Mouse (Mus musculus) CH12.LX (cell line): ENCODE measurements around the gene Vmn1r212. TPM values are rescaled to one million over a fixed set of nuclear protein-coding genes. Genes with fewer than 3 reads are reported as not detected.

Experiments
- DNase-seq: peaks from one replicate; pipeline ENCODE4 v3.0.0-alpha.2; 2013; ENCODE audit errors: extremely low read depth
- H3K27ac ChIP-seq: 2 replicates; pipeline ENCODE4 v1.5.1; 2012; ENCODE audit warnings: low read depth, mild to moderate bottlenecking, control low read depth, moderate library complexity; ENCODE audit not compliant: insufficient read depth
- H3K27me3 ChIP-seq: replicated peaks from 2 replicates; pipeline ENCODE3; 2012; ENCODE audit warnings: inconsistent platforms
- H3K36me3 ChIP-seq, 2 experiments: replicated peaks in 1 of 2; 2 replicates each; pipeline versions ENCODE3 to v1.6.1; 2012; ENCODE audit warnings: inconsistent platforms in 1 of 2, low read length in 1 of 2, mild to moderate bottlenecking in 1 of 2, mixed read lengths in 1 of 2, moderate library complexity in 1 of 2; ENCODE audit not compliant: control insufficient read depth in 1 of 2, insufficient read depth in 1 of 2
- H3K4me1 ChIP-seq, 2 experiments: 2 replicates each; pipeline ENCODE4 v1.6.1; 2012; ENCODE audit warnings: inconsistent platforms in 1 of 2, moderate library complexity in 1 of 2; ENCODE audit not compliant: insufficient read depth in 2 of 2, control insufficient read depth in 1 of 2
- H3K4me2 ChIP-seq: 2 replicates; pipeline ENCODE4 v1.6.1; 2012; ENCODE audit warnings: low read depth, mild to moderate bottlenecking, control low read depth; ENCODE audit not compliant: poor library complexity, insufficient read depth, severe bottlenecking
- H3K4me3 ChIP-seq, 3 experiments: fragments of 150-350 bp in 1 of 3; sonication (generic) in 1 of 3; replicated peaks in 1 of 3; 2 replicates each; pipeline versions ENCODE3 to v1.5.1; 2011 to 2012; ENCODE audit warnings: low read depth in 2 of 3, low read length in 2 of 3, mild to moderate bottlenecking in 2 of 3, moderate library complexity in 2 of 3, control low read depth in 1 of 3, improper control_type of control experiment in 1 of 3, inconsistent platforms in 1 of 3, mixed read lengths in 1 of 3; ENCODE audit not compliant: poor library complexity in 1 of 3
- H3K79me2 ChIP-seq: replicated peaks from 2 replicates; pipeline ENCODE4 v1.6.1; 2012; ENCODE audit warnings: mild to moderate bottlenecking, moderate library complexity; ENCODE audit not compliant: control insufficient read depth, poor library complexity, insufficient read depth, severe bottlenecking; ENCODE audit errors: extremely low read depth
- H3K9ac ChIP-seq: 2 replicates; pipeline ENCODE4 v1.6.1; 2012; ENCODE audit warnings: low read depth, mild to moderate bottlenecking, control low read depth, moderate library complexity; ENCODE audit not compliant: insufficient read depth
- H3K9me3 ChIP-seq: replicated peaks from 2 replicates; pipeline ENCODE3; 2012; ENCODE audit warnings: low read length, inconsistent platforms, mixed read lengths
- BHLHE40 ChIP-seq: IDR thresholded peaks from 2 replicates; pipeline ENCODE4 v1.6.1; 2011; ENCODE audit warnings: mild to moderate bottlenecking, low read depth, low read length, improper control_type of control experiment
- CHD1 ChIP-seq: IDR thresholded peaks from 2 replicates; pipeline ENCODE4 v1.6.1; 2012; ENCODE audit warnings: low read depth, low read length, improper control_type of control experiment, inconsistent platforms
- CHD2 ChIP-seq: IDR thresholded peaks from 2 replicates; pipeline ENCODE4 v1.6.1; 2011; ENCODE audit warnings: low read length, improper control_type of control experiment
- CTCF ChIP-seq, 2 experiments: IDR thresholded peaks in 1 of 2; conservative IDR thresholded peaks in 1 of 2; 2 replicates each; pipeline ENCODE4 v1.5.1; 2011 to 2012; ENCODE audit warnings: low read depth in 2 of 2, low read length in 2 of 2, improper control_type of control experiment in 1 of 2, inconsistent platforms in 1 of 2, mild to moderate bottlenecking in 1 of 2, moderate library complexity in 1 of 2
- ELF1 ChIP-seq: IDR thresholded peaks from 2 replicates; pipeline ENCODE4 v1.6.1; 2014; ENCODE audit warnings: low read depth, mild to moderate bottlenecking, inconsistent platforms, low read length, improper control_type of control experiment
- EP300 ChIP-seq: IDR thresholded peaks from 2 replicates; pipeline ENCODE4 v1.6.1; 2011; ENCODE audit warnings: low read length, improper control_type of control experiment
- GABPA ChIP-seq: IDR thresholded peaks from 2 replicates; pipeline ENCODE4 v1.6.1; 2012; ENCODE audit warnings: low read depth, low read length, improper control_type of control experiment, inconsistent platforms; ENCODE audit not compliant: insufficient replicate concordance
- HCFC1 ChIP-seq: IDR thresholded peaks from 2 replicates; pipeline ENCODE4 v1.6.1; 2012; ENCODE audit warnings: low read depth, mild to moderate bottlenecking, inconsistent platforms, low read length, improper control_type of control experiment
- IRF4 ChIP-seq: IDR thresholded peaks from 2 replicates; pipeline ENCODE4 v1.6.1; 2014; ENCODE audit warnings: low read depth, mild to moderate bottlenecking, inconsistent platforms, low read length, improper control_type of control experiment
- MAX ChIP-seq: IDR thresholded peaks from 2 replicates; pipeline ENCODE4 v1.6.1; 2011; ENCODE audit warnings: low read length, improper control_type of control experiment
- MAZ ChIP-seq: IDR thresholded peaks from 2 replicates; pipeline ENCODE4 v1.6.1; 2012; ENCODE audit warnings: low read depth, mild to moderate bottlenecking, inconsistent platforms, low read length, improper control_type of control experiment, moderate library complexity
- MEF2A ChIP-seq: IDR thresholded peaks from 2 replicates; pipeline ENCODE4 v1.6.1; 2014; ENCODE audit warnings: low read depth, mild to moderate bottlenecking, inconsistent platforms, low read length, improper control_type of control experiment, borderline replicate concordance
- MXI1 ChIP-seq: IDR thresholded peaks from 2 replicates; pipeline ENCODE4 v1.6.1; 2011; ENCODE audit warnings: mild to moderate bottlenecking, low read depth, low read length, improper control_type of control experiment
- MYC ChIP-seq: IDR thresholded peaks from 2 replicates; pipeline ENCODE4 v1.6.1; 2011; ENCODE audit warnings: low read depth, mild to moderate bottlenecking, improper control_type of control experiment, low read length
- POLR2AphosphoS2 ChIP-seq: IDR thresholded peaks from 2 replicates; pipeline ENCODE4 v1.6.1; 2011; ENCODE audit warnings: low read depth, low read length, improper control_type of control experiment
- RAD21 ChIP-seq: IDR thresholded peaks from 2 replicates; pipeline ENCODE4 v1.6.1; 2011; ENCODE audit warnings: low read depth, mild to moderate bottlenecking, low read length, improper control_type of control experiment, moderate library complexity
- RCOR1 ChIP-seq: conservative IDR thresholded peaks from 2 replicates; pipeline ENCODE4 v1.6.1; 2012; ENCODE audit warnings: low read depth, mild to moderate bottlenecking, inconsistent platforms, low read length, improper control_type of control experiment
- SMC3 ChIP-seq: IDR thresholded peaks from 2 replicates; pipeline ENCODE4 v1.6.1; 2011; ENCODE audit warnings: low read depth, low read length, improper control_type of control experiment
- TBP ChIP-seq: conservative IDR thresholded peaks from 2 replicates; pipeline ENCODE4 v1.6.1; 2011; ENCODE audit warnings: low read depth, low read length, improper control_type of control experiment
- UBTF ChIP-seq: IDR thresholded peaks from 2 replicates; pipeline ENCODE4 v1.6.1; 2012; ENCODE audit warnings: low read depth, mild to moderate bottlenecking, inconsistent platforms, low read length, improper control_type of control experiment, moderate library complexity
- USF1 ChIP-seq: IDR thresholded peaks from 2 replicates; pipeline ENCODE4 v1.6.1; 2014; ENCODE audit warnings: low read depth, mild to moderate bottlenecking, inconsistent platforms, low read length, improper control_type of control experiment
- USF2 ChIP-seq: conservative IDR thresholded peaks from 2 replicates; pipeline ENCODE4 v1.6.1; 2011; ENCODE audit warnings: low read depth, low read length, improper control_type of control experiment
- ZC3H11A ChIP-seq: IDR thresholded peaks from 2 replicates; pipeline ENCODE4 v1.6.1; 2012; ENCODE audit warnings: low read depth, mild to moderate bottlenecking, inconsistent platforms, low read length, improper control_type of control experiment
- ZKSCAN1 ChIP-seq: IDR thresholded peaks from 2 replicates; pipeline ENCODE4 v1.6.1; 2012; ENCODE audit warnings: low read depth, inconsistent platforms, low read length, improper control_type of control experiment, borderline replicate concordance
- ZMIZ1 ChIP-seq: IDR thresholded peaks from 2 replicates; pipeline ENCODE4 v1.6.1; 2012; ENCODE audit warnings: low read depth, mild to moderate bottlenecking, inconsistent platforms, low read length, improper control_type of control experiment
- ZNF384 ChIP-seq: IDR thresholded peaks from 2 replicates; pipeline ENCODE4 v1.6.1; 2012; ENCODE audit warnings: low read depth, low read length, improper control_type of control experiment, inconsistent platforms
- dilution Hi-C: fragments of 300-500 bp; cut with MboI; formaldehyde crosslinking; loops from 2 replicates; pipeline ENCODE4 v1.14.3; 2020; ENCODE audit warnings: low sequenced_read_pairs; ENCODE audit not compliant: extremely low pct_unique_long_range_greater_than_20kb, extremely low pct_ligation_motif_present
- in situ Hi-C: fragments of 300-500 bp; cut with MboI; formaldehyde crosslinking; loops from 3 replicates; pipeline ENCODE4 v1.14.3; 2019; ENCODE audit warnings: low sequenced_read_pairs, low pct_ligation_motif_present, low pct_unique_long_range_greater_than_20kb, mixed read lengths
- polyA plus RNA-seq: library from polyadenylated mRNA; unstranded; fragments of >175 nt; gene quantifications from 2 replicates; pipeline ENCODE4 v1.2.1, GENCODE M21; 2012; ENCODE audit warnings: low read depth; ENCODE audit not compliant: insufficient read length
- total RNA-seq, 2 experiments: library from RNA; depleted of rRNA; stranded (reverse); fragments of 300-350 nt in 1 of 2; fragments of >200 nt in 1 of 2; gene quantifications; 2 replicates each; pipeline ENCODE4 v1.2.3; 2012 to 2014

Gene Vmn1r212
- total RNA-seq (2012; rRNA removed) (not detected in 2 replicates), total RNA-seq (2014; rRNA removed) (not detected in 2 replicates), polyA plus RNA-seq (not detected in 2 replicates)

GRCm38 (mm10) chr13:22884105-22884504 is at the start of gene Vmn1r212:
Vmn1r212 (minus strand) TSS chr13:22884205.
- 0 out of 4 replicates have a peak, but pooled peaks cover 0 to under 1% of the 10 kb centered on the region in 2 experiments for H3K4me1 ChIP-seq
- H3K79me2 ChIP-seq = no peaks in the 10 kb centered on the region
- H3K27me3 ChIP-seq = no peaks in the 10 kb centered on the region
- DNase-seq = no peak
- no peak within 1 kb of the TSS for H3K27ac ChIP-seq
- TF ChIP-seq POLR2AphosphoS2 (no peak), MXI1 (no peak), BHLHE40 (no peak), RCOR1 (no peak), UBTF (no peak), GABPA (no peak), ELF1 (no peak), CHD2 (no peak), IRF4 (no peak), RAD21 (no peak), ZNF384 (no peak), EP300 (no peak), MEF2A (no peak), SMC3 (no peak)
- H3K4me2 ChIP-seq = no peak within 1 kb of the TSS
- H3K36me3 ChIP-seq = no peaks in the 10 kb centered on the region
- no peak within 1 kb of the TSS for H3K4me3 ChIP-seq
- no peaks in the 10 kb centered on the region for H3K9me3 ChIP-seq
- dilution Hi-C loops (no loop called here), in situ Hi-C loops (no loop called here)
- H3K9ac ChIP-seq = no peak within 1 kb of the TSS

DNA sequence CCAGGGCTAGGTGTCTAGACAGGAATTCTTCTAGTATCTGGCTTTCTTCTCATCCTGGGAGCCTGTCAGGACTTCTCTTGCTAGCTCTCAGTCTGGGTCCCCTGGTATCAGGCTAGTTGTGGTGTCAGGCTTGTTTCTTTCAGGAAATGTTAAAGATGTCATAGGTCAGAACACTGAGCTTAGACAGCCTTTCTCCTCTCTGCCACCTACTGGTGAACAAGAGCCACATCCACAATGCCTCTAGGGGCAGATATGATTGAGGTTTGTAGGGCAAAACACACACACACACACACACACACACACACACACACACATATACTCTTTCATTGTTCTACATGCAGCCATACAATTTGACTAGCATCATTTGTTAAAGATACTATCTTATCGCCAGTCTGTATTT is 4.7 kb downstream of the Vmn1r212 start:
- DNase-seq = peak; percentile 36
- dilution Hi-C loops = no loop called here
- TF ChIP-seq RCOR1 (no peak), SMC3 (peak; percentile 76), HCFC1 (no peak), CHD1 (no peak), BHLHE40 (no peak), ZMIZ1 (no peak), GABPA (no peak), ZC3H11A (no peak), MAZ (no peak), RAD21 (peak; percentile 58), MAX (no peak), CTCF (conservative IDR thresholded peaks at IDR 0.05 in 1 of 2, IDR thresholded peaks at IDR 0.05 in 1 of 2; ENCODE audit: low read depth in 2 of 2, low read length in 2 of 2) (peak in 1 of 2 experiments; percentile 73; a peak in 2 of 4 replicates), USF2 (no peak), ZKSCAN1 (no peak), MYC (no peak), MEF2A (no peak), TBP (no peak), USF1 (no peak)
- in situ Hi-C loops = no loop called here
- H3K4me1 ChIP-seq = 0 out of 4 replicates have a peak, but pooled peaks cover 0 to 3% of the 10 kb centered on the region in 2 experiments
- no peak overlapping the region for H3K4me2 ChIP-seq
- H3K27ac ChIP-seq = no peak overlapping the region
- H3K27me3 ChIP-seq = no peaks in the 10 kb centered on the region
- H3K36me3 ChIP-seq = no peaks in the 10 kb centered on the region
- H3K4me3 ChIP-seq = no peak overlapping the region
- no peaks in the 10 kb centered on the region for H3K9me3 ChIP-seq
- H3K79me2 ChIP-seq = no peaks in the 10 kb centered on the region
- no peak overlapping the region for H3K9ac ChIP-seq
